Mouse (Mus musculus): Measurements from ENCODE around the gene Hmgcl. TPM values are rescaled to one million over a fixed set of nuclear protein-coding genes. Genes with fewer than 3 reads are reported as not detected.
"Not testable (repeated sequence)": the region's sequence is repeated elsewhere in the genome, so short reads cannot be mapped to it uniquely, and the experiment has no call there.

Hmgcl gene
- polyA plus RNA-seq, 1 experiment from 2014 or later: 55.9 TPM

GRCm38 (mm10) chr4:135972911-135973811 lies 26.9 kb downstream of the Hmgcl start:
- Histone ChIP-seq H3K36me3 (ENCODE audit: control insufficient read depth, insufficient read depth, low read length) (peaks cover 7% of the 10 kb centered on the region), H3K9me3 (ENCODE audit: control insufficient read depth, low read length) (no peaks in the 10 kb centered on the region), H3K4me1 (replicated peaks; ENCODE audit: control insufficient read depth, insufficient read depth, low read length) (peaks cover 5% of the 10 kb centered on the region; the same call in 1 of the 2 replicates), H3K27me3 (ENCODE audit: control insufficient read depth, insufficient read depth, low read length) (no peaks in the 10 kb centered on the region), H3K4me2 (ENCODE audit: low read depth, low read length, severe bottlenecking) (peak overlapping the region; percentile 89), H3K4me3 (ENCODE audit: low read depth, low read length) (peak overlapping the region; percentile 79), H3K9ac (ENCODE audit: low read length) (peak overlapping the region; percentile 79), H3K27ac (ENCODE audit: low read depth, low read length) (no peak overlapping the region)
- WGBS: 74% methylated on average over 13 of the region's 13 CpGs
- no peak for DNase-seq (ENCODE audit: low spot score)
- no peak for ATAC-seq (replicated peaks; ENCODE audit: low FRiP score)

- H3K4me2 ChIP-seq (ENCODE audit: low read depth, low read length, severe bottlenecking): no peak overlapping the region
- H3K9ac ChIP-seq (ENCODE audit: low read length): no peak overlapping the region
- WGBS: 95% methylated on average over 12 of the region's 12 CpGs
- H3K4me3 ChIP-seq (ENCODE audit: low read depth, low read length): no peak overlapping the region
- no peaks in the 10 kb centered on the region for H3K27me3 ChIP-seq (ENCODE audit: control insufficient read depth, insufficient read depth, low read length)
- no peaks in the 10 kb centered on the region for H3K9me3 ChIP-seq (ENCODE audit: control insufficient read depth, low read length)
- no peak overlapping the region for H3K27ac ChIP-seq (ENCODE audit: low read depth, low read length)
- DNase-seq (ENCODE audit: low spot score) (no peak), ATAC-seq (replicated peaks; ENCODE audit: low FRiP score) (no peak)
- peaks cover 2% of the 10 kb centered on the region; the same call in 1 of the 2 replicates for H3K36me3 ChIP-seq (ENCODE audit: control insufficient read depth, insufficient read depth, low read length)
- peaks cover 2% of the 10 kb centered on the region; the same call in 1 of the 2 replicates for H3K4me1 ChIP-seq (replicated peaks; ENCODE audit: control insufficient read depth, insufficient read depth, low read length)
Observed at GRCm38 (mm10) chr4:135976146-135976545, 29.9 kb downstream of the Hmgcl start.

GRCm38 (mm10) chr4:135980223-135980622 lies 34.0 kb downstream of the Hmgcl start:
- H3K36me3 ChIP-seq (ENCODE audit: control insufficient read depth, insufficient read depth, low read length); H3K9me3 ChIP-seq (ENCODE audit: control insufficient read depth, low read length); H3K27me3 ChIP-seq (ENCODE audit: control insufficient read depth, insufficient read depth, low read length); H3K9ac ChIP-seq (ENCODE audit: low read length); DNase-seq (ENCODE audit: low spot score); H3K27ac ChIP-seq (ENCODE audit: low read depth, low read length); H3K4me2 ChIP-seq (ENCODE audit: low read depth, low read length, severe bottlenecking); H3K4me3 ChIP-seq (ENCODE audit: low read depth, low read length); ATAC-seq (replicated peaks; ENCODE audit: low FRiP score); H3K4me1 ChIP-seq (replicated peaks; ENCODE audit: control insufficient read depth, insufficient read depth, low read length): not testable (repeated sequence)
- WGBS: 97% methylated on average over 5 of the region's 5 CpGs

- ATAC-seq (replicated peaks; ENCODE audit: low FRiP score) (no peak), DNase-seq (ENCODE audit: low spot score) (no peak)
- Histone ChIP-seq H3K36me3 (ENCODE audit: control insufficient read depth, insufficient read depth, low read length) (peaks cover under 1% of the 10 kb centered on the region; the same call in 1 of the 2 replicates), H3K9me3 (ENCODE audit: control insufficient read depth, low read length) (no peaks in the 10 kb centered on the region), H3K27ac (ENCODE audit: low read depth, low read length) (no peak overlapping the region), H3K9ac (ENCODE audit: low read length) (no peak overlapping the region), H3K4me1 (replicated peaks; ENCODE audit: control insufficient read depth, insufficient read depth, low read length) (peaks cover 8% of the 10 kb centered on the region), H3K4me2 (ENCODE audit: low read depth, low read length, severe bottlenecking) (no peak overlapping the region), H3K27me3 (ENCODE audit: control insufficient read depth, insufficient read depth, low read length) (no peaks in the 10 kb centered on the region), H3K4me3 (ENCODE audit: low read depth, low read length) (no peak overlapping the region)
- 88% methylated on average over 7 of the region's 7 CpGs for WGBS
Observed at GRCm38 (mm10) chr4:135981524-135982063, 35.3 kb downstream of the Hmgcl start.

- H3K9ac ChIP-seq (ENCODE audit: low read length): no peak overlapping the region
- H3K27ac ChIP-seq (ENCODE audit: low read depth, low read length): no peak overlapping the region
- WGBS: 90% methylated on average over 5 of the region's 5 CpGs
- no peak overlapping the region for H3K4me2 ChIP-seq (ENCODE audit: low read depth, low read length, severe bottlenecking)
- no peaks in the 10 kb centered on the region for H3K27me3 ChIP-seq (ENCODE audit: control insufficient read depth, insufficient read depth, low read length)
- no peaks in the 10 kb centered on the region for H3K9me3 ChIP-seq (ENCODE audit: control insufficient read depth, low read length)
- peaks cover 8% of the 10 kb centered on the region for H3K4me1 ChIP-seq (replicated peaks; ENCODE audit: control insufficient read depth, insufficient read depth, low read length)
- DNase-seq (ENCODE audit: low spot score): no peak
- no peaks in the 10 kb centered on the region; the same call in 1 of the 2 replicates for H3K36me3 ChIP-seq (ENCODE audit: control insufficient read depth, insufficient read depth, low read length)
- no peak for ATAC-seq (replicated peaks; ENCODE audit: low FRiP score)
- H3K4me3 ChIP-seq (ENCODE audit: low read depth, low read length): no peak overlapping the region
Observed at GRCm38 (mm10) chr4:135984556-135984955, 38.3 kb downstream of the Hmgcl start.

GRCm38 (mm10) chr4:135985193-135985592 lies 38.9 kb downstream of the Hmgcl start:
- Histone ChIP-seq H3K9me3 (ENCODE audit: control insufficient read depth, low read length) (no peaks in the 10 kb centered on the region), H3K36me3 (ENCODE audit: control insufficient read depth, insufficient read depth, low read length) (no peaks in the 10 kb centered on the region; the same call in 1 of the 2 replicates), H3K27me3 (ENCODE audit: control insufficient read depth, insufficient read depth, low read length) (no peaks in the 10 kb centered on the region), H3K4me3 (ENCODE audit: low read depth, low read length) (no peak overlapping the region), H3K4me1 (replicated peaks; ENCODE audit: control insufficient read depth, insufficient read depth, low read length) (peaks cover 8% of the 10 kb centered on the region), H3K27ac (ENCODE audit: low read depth, low read length) (no peak overlapping the region), H3K4me2 (ENCODE audit: low read depth, low read length, severe bottlenecking) (no peak overlapping the region), H3K9ac (ENCODE audit: low read length) (no peak overlapping the region)
- DNase-seq (ENCODE audit: low spot score) (no peak), ATAC-seq (replicated peaks; ENCODE audit: low FRiP score) (no peak)
- WGBS: 94% methylated on average over 5 of the region's 5 CpGs

GRCm38 (mm10) chr4:135985769-135986168 lies 39.5 kb downstream of the Hmgcl start:
- H3K36me3 ChIP-seq (ENCODE audit: control insufficient read depth, insufficient read depth, low read length): no peaks in the 10 kb centered on the region; the same call in 1 of the 2 replicates
- ATAC-seq (replicated peaks; ENCODE audit: low FRiP score) (no peak), DNase-seq (ENCODE audit: low spot score) (no peak)
- H3K9me3 ChIP-seq (ENCODE audit: control insufficient read depth, low read length): no peaks in the 10 kb centered on the region
- H3K9ac ChIP-seq (ENCODE audit: low read length): peak overlapping the region; percentile 91
- peak overlapping the region; percentile 90 for H3K4me3 ChIP-seq (ENCODE audit: low read depth, low read length)
- no peak overlapping the region for H3K27ac ChIP-seq (ENCODE audit: low read depth, low read length)
- WGBS: 95% methylated on average over 7 of the region's 7 CpGs
- no peaks in the 10 kb centered on the region for H3K27me3 ChIP-seq (ENCODE audit: control insufficient read depth, insufficient read depth, low read length)
- peak overlapping the region; percentile 64 for H3K4me2 ChIP-seq (ENCODE audit: low read depth, low read length, severe bottlenecking)
- peaks cover 8% of the 10 kb centered on the region for H3K4me1 ChIP-seq (replicated peaks; ENCODE audit: control insufficient read depth, insufficient read depth, low read length)

- peak; percentile 22; the same call in 1 of the 2 replicates for ATAC-seq (replicated peaks; ENCODE audit: low FRiP score)
- 8% methylated on average over 23 of the region's 23 CpGs for WGBS
- Histone ChIP-seq H3K9ac (ENCODE audit: low read length) (peak overlapping the region; percentile 91), H3K27ac (ENCODE audit: low read depth, low read length) (peak overlapping the region; percentile 62), H3K4me1 (replicated peaks; ENCODE audit: control insufficient read depth, insufficient read depth, low read length) (peaks cover 8% of the 10 kb centered on the region), H3K36me3 (ENCODE audit: control insufficient read depth, insufficient read depth, low read length) (no peaks in the 10 kb centered on the region; the same call in 1 of the 2 replicates), H3K27me3 (ENCODE audit: control insufficient read depth, insufficient read depth, low read length) (no peaks in the 10 kb centered on the region), H3K4me3 (ENCODE audit: low read depth, low read length) (peak overlapping the region; percentile 90), H3K4me2 (ENCODE audit: low read depth, low read length, severe bottlenecking) (peak overlapping the region; percentile 64), H3K9me3 (ENCODE audit: control insufficient read depth, low read length) (no peaks in the 10 kb centered on the region)
- DNase-seq (ENCODE audit: low spot score): no peak
Observed at GRCm38 (mm10) chr4:135986301-135986942, 40.2 kb downstream of the Hmgcl start.

Measured in forebrain, embryonic 11.5 days (tissue).